Mouse (Mus musculus) lung, embryonic 14.5 days (tissue): ENCODE measurements at regions not wholly inside any gene's neighbourhood (a gene's known extent, or its start where the extent isn't known, plus 50 kb on each side); places are given as distances from the start of the nearest gene placed in this dataset.

Source experiments
- ATAC-seq: fragments of 200-750 bp; cut with Nextera tagmentation; 2 replicates; pipeline ENCODE4 v1.8.0; 2017; ENCODE audit warnings: mild to moderate bottlenecking, moderate TSS enrichment, moderate library complexity; ENCODE audit not compliant: insufficient read depth
- DNase-seq: peaks from one replicate; pipeline ENCODE4 v3.0.0-alpha.2; 2015
- H3K27ac ChIP-seq: fragments of 300-500 bp; sonication (generic); 2 replicates; pipeline ENCODE4 v1.5.1; 2014; ENCODE audit warnings: low read depth, mild to moderate bottlenecking, moderate library complexity
- H3K27me3 ChIP-seq: fragments of 300-500 bp; sonication (generic); 2 replicates; pipeline ENCODE4 v1.6.1; 2014; ENCODE audit warnings: low read length, control low read depth; ENCODE audit not compliant: insufficient read depth
- H3K36me3 ChIP-seq: fragments of 300-500 bp; sonication (generic); 2 replicates; pipeline ENCODE4 v1.6.1; 2014; ENCODE audit warnings: control low read depth; ENCODE audit not compliant: insufficient read depth
- H3K4me1 ChIP-seq: fragments of 300-500 bp; sonication (generic); 2 replicates; pipeline ENCODE4 v1.6.1; 2014; ENCODE audit warnings: antibody characterized with exemption, control low read depth; ENCODE audit not compliant: insufficient read depth
- H3K4me2 ChIP-seq: fragments of 300-500 bp; sonication (generic); 2 replicates; pipeline ENCODE4 v1.6.1; 2014; ENCODE audit warnings: mild to moderate bottlenecking
- H3K4me3 ChIP-seq: fragments of 300-500 bp; sonication (generic); 2 replicates; pipeline ENCODE4 v1.5.1; 2014; ENCODE audit warnings: low read depth, low read length
- H3K9ac ChIP-seq: fragments of 300-500 bp; sonication (generic); 2 replicates; pipeline ENCODE4 v1.6.1; 2014
- H3K9me3 ChIP-seq: fragments of 300-500 bp; sonication (generic); 2 replicates; pipeline ENCODE4 v1.6.1; 2016; ENCODE audit warnings: low read depth, low read length, control low read depth
- CTCF ChIP-seq: IDR thresholded peaks from 2 replicates; pipeline ENCODE4 v1.5.1; 2016; ENCODE audit warnings: antibody characterized with exemption, low read depth
- WGBS: fragments of 180-500 bp; shearing (Covaris S2); extraction: QIAGEN DNeasy Blood & Tissue Kit; methylation state at CpG from one replicate; pipeline ENCODE4 v1.1.7; 2014; 5-methylcytosine and 5-hydroxymethylcytosine counted together

DNA sequence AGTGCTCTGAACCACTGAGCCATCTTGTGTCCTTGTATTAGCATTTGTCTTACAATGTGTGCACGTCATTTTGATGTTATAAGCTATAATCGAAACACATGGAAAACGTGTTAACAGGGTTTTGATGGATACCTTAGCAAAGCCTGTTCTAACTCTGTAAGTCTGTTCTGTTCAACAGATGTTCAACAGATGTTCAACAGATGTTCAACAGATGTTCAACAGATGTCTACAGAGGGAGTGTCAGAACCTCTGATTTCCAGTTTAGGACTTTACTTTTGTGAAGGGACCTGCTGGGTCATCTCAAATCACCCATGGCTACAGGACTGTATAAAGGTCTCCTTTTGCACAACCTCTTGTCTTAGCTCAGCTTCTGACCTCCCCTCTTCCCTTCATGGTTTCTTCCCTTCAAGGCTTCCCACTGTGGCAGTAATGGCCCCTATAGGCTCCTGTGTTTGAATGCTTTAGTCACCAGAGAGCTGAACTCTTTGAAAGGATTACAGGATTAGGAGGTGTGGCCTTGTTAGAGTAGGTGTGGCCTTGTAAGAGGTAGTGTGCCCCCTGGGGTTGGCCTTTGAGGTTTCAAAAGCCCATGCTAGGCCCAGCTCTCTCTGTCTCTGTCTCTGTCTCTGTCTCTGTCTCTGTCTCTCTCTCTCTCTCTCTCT lies 66.8 kb upstream of the Lsm14a start:
- Histone ChIP-seq H3K36me3 (no peaks in the 10 kb centered on the region), H3K9ac (no peak overlapping the region), H3K4me2 (no peak overlapping the region), H3K4me3 (no peak overlapping the region), H3K4me1 (no peaks in the 10 kb centered on the region), H3K27ac (no peak overlapping the region), H3K9me3 (no peaks in the 10 kb centered on the region), H3K27me3 (no peaks in the 10 kb centered on the region)
- DNase-seq, result peak; percentile 3
- ATAC-seq, result no peak
- WGBS, result 70% methylated on average over 3 of the region's 3 CpGs
- no peak for TF ChIP-seq CTCF

DNA sequence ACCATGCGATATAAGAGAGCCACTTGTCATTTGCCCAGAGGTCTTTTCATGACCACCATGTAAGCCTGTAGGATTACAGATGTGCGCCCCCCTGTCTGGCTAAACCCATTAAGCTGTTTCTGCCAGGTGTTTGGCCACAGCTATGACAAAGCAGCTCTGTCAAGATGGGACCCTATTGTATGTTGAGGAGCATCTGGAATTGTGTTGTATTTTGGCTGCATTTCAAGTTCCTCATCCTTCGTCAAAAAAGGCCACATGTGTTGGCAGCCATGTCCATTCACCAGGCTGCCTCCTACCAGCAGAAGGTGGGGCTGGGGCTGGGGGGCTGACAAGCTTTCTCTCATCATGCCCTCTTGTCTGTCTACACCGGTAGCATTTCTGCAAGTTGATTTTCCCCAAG lies 65.7 kb upstream of the Lsm14a start:
- Histone ChIP-seq H3K27ac (no peak overlapping the region), H3K9ac (no peak overlapping the region), H3K4me2 (no peak overlapping the region), H3K9me3 (no peaks in the 10 kb centered on the region), H3K4me3 (no peak overlapping the region), H3K4me1 (no peaks in the 10 kb centered on the region), H3K36me3 (no peaks in the 10 kb centered on the region), H3K27me3 (no peaks in the 10 kb centered on the region)
- TF ChIP-seq CTCF, result no peak
- ATAC-seq (no peak), DNase-seq (peak; percentile 12)
- WGBS, result 70% methylated on average over 4 of the region's 4 CpGs

DNA sequence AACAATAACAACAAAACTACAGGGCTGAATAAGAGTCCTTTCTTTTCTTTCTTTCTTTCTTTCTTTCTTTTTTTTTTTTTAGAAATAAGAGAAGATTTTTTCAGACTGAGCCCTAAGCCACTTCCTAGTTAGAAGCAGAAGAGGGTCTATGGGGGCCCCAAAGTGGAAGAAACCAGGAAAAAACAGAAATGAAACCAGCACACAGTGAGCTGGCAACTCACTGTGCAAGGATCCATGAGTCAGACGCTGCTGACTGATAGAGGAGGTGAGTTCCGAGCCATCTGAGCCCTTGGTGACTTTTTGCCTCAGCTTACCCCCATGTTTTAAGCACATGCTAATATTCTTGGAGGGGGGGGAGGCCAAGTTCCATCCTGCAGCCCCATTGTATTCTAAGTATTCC lies 55.2 kb upstream of the Lsm14a start:
- Histone ChIP-seq H3K9me3 (no peaks in the 10 kb centered on the region), H3K27ac (no peak overlapping the region), H3K4me2 (no peak overlapping the region), H3K36me3 (no peaks in the 10 kb centered on the region), H3K4me3 (no peak overlapping the region), H3K27me3 (no peaks in the 10 kb centered on the region), H3K9ac (no peak overlapping the region), H3K4me1 (no peaks in the 10 kb centered on the region)
- ATAC-seq, result no peak
- TF ChIP-seq CTCF, result no peak
- WGBS, result 84% methylated on average over 2 of the region's 2 CpGs
- no peak for DNase-seq

DNA sequence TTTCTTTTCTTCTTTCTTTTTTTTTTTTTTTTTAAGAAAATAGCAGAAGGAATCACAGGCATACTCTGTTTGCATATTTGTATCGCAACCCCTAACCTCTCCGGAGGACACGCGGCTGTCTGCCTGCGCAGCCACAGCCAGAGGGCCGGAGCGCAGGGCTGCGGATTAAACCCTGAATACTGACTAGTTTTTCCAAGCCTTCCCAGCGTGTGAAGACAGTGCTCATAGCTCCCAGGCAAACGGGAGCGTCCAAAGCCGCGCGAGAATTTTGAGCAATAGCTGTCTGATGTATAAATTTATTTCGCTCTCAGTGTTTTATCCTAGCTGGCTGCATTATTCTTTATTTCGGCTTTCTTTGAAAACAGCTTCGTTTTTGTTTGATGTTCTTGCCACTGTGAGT lies 51.1 kb upstream of the Lsm14a start:
- Histone ChIP-seq H3K9ac (no peak overlapping the region), H3K4me3 (no peak overlapping the region), H3K27ac (no peak overlapping the region), H3K9me3 (no peaks in the 10 kb centered on the region), H3K27me3 (no peaks in the 10 kb centered on the region), H3K4me1 (no peaks in the 10 kb centered on the region), H3K4me2 (no peak overlapping the region), H3K36me3 (no peaks in the 10 kb centered on the region)
- 53% methylated on average over 17 of the region's 17 CpGs for WGBS
- no peak for TF ChIP-seq CTCF
- DNase-seq (peak; percentile 1), ATAC-seq (no peak)
